Mouse (Mus musculus): ENCODE measurements at regions not wholly inside any gene's neighbourhood (a gene's known extent, or its start where the extent isn't known, plus 50 kb on each side); places are given as distances from the start of the nearest gene placed in this dataset.

DNA sequence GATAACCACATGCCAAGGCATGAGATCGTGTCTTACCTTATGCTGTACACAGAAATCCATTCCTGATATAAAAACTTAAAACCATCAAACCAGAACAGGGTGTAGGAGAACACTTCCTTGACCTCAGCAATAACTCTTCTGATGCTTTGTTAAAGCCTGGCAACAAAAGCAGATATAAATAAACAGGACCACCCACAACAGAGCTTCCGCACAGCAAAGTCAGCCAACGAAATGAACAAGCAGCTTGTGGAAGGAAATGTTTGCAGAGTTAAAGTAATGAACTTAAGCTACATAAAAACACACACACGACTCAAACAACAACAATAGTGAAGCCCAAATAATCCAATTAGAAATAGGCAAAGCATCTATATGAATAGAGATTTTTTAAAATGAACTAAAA, 54.8 kb upstream of the Bach2 start:
- DNase-seq (ENCODE audit: low read depth), result no peak

DNA sequence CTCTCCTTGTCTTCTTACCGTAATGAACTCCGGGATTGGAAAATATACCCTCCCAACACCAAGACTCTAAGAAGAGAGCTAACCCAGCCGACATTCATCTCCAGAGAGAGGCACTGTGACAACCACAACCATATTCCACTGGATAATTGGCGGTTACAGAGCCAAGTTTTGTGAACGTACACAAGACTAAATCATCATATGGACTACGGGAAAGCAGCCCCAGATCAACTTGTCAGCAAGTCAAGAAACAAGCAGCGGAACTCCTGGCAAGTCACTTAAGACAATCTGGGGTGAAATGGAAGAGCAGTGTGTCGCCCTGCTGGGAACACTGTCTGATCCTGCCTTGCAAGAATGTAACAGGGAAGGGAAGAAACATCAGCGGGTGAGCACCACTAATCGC, 52.6 kb upstream of the Bach2 start:
- DNase-seq (ENCODE audit: low read depth), result no peak

DNA sequence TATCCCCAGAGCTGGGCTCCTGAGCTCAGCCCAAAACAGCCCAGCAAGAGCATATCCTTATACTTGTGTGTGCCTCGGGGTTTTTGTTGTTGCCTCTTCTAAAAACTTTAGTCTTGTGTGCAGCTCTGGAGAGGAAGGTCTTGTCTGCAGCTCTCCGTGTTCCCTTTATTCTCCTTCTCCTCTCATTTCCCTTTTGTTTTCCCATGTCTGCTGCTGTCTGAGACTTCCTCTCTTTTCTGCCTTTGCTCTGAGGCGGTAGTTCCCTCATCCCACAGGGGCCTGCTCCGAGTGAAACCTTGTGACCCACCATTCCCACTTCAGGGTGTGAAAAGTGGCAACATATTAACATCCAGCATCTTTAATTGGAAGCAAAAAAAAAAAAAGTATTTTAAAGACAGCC, 51.5 kb upstream of the Bach2 start:
- DNase-seq (ENCODE audit: low read depth), result no peak

DNA sequence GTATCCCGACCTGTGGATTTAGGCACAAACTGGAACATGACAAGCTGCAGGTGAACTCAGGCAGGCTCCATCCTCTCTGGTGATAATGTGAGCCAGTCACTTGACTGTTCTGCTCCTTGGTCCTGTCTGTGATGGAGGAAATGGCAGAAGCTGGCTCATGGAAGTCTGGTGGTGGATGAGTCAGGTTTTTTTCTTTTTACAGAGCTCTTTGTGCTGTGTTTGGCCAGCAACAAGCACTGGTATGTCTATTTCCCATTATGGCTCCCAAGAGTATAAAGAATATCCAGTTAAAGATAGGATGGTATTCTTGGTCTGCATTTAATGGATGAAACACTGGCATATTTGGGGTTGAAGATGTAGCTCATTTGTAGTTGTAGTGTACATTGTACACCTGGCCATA, 50.5 kb upstream of the Bach2 start:
- no peak for DNase-seq (ENCODE audit: low read depth)

DNA sequence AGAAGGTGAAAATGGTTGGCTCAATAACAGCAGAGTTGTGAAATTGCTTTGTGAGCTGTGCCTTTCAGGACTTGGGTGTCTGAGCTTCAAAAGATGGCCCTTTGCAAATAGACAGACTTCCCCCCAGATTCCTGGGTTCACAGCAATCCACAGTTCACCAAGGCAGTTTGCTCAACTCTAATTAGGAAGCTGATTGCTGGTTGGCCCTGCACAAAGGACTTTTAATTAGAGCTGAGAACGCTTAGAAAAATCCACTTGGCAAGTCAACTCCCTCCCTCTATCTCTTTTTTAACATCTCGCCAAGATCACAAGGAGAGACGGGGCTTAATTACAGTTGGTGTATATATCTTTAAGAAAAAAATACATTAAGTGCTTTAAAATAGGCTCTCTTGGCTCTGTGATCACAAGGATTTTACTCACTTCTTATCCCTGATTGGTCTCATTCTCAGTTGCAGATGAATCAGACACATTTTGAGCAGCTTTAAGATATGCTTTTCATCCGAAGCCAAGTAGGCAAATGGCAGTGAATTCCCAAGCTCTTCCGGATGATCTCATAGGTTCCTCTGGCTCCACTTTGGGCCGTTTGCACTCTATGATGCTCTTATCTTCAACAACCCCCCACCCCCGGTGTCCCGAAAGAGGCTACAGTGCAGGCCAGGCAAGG, 49.7 kb upstream of the Bach2 start:
- no peak for DNase-seq (ENCODE audit: low read depth)

Measured in induced T-regulatory cell, adult 2 months (primary cell).